Mouse (Mus musculus) midbrain, embryonic 12.5 days (tissue): ENCODE measurements at regions not wholly inside any gene's neighbourhood (a gene's known extent, or its start where the extent isn't known, plus 50 kb on each side); places are given as distances from the start of the nearest gene placed in this dataset.

Experiments used
- ATAC-seq: fragments of 200-750 bp; cut with Nextera tagmentation; 2 replicates; pipeline ENCODE4 v1.8.0; 2017; ENCODE audit warnings: low read depth, moderate TSS enrichment, moderate library complexity; ENCODE audit not compliant: low FRiP score
- H3K27ac ChIP-seq: fragments of 300-500 bp; sonication (generic); replicated peaks from 2 replicates; pipeline ENCODE4 v1.5.1; 2016; ENCODE audit warnings: mild to moderate bottlenecking
- H3K27me3 ChIP-seq: fragments of 300-500 bp; sonication (generic); 2 replicates; pipeline ENCODE4 v1.6.1; 2016; ENCODE audit warnings: mild to moderate bottlenecking
- H3K36me3 ChIP-seq: fragments of 300-500 bp; sonication (generic); 2 replicates; pipeline ENCODE4 v1.6.1; 2016
- H3K4me1 ChIP-seq: fragments of 300-500 bp; sonication (generic); 2 replicates; pipeline ENCODE4 v1.6.1; 2016
- H3K4me2 ChIP-seq: fragments of 300-500 bp; sonication (generic); replicated peaks from 2 replicates; pipeline ENCODE4 v1.6.1; 2016; ENCODE audit warnings: mild to moderate bottlenecking, moderate library complexity
- H3K4me3 ChIP-seq: fragments of 300-500 bp; sonication (generic); 2 replicates; pipeline ENCODE4 v1.5.1; 2016; ENCODE audit warnings: mild to moderate bottlenecking
- H3K9ac ChIP-seq: fragments of 300-500 bp; sonication (generic); replicated peaks from 2 replicates; pipeline ENCODE4 v1.6.1; 2016; ENCODE audit warnings: mild to moderate bottlenecking, moderate library complexity
- H3K9me3 ChIP-seq: fragments of 300-500 bp; sonication (generic); 2 replicates; pipeline ENCODE4 v1.6.1; 2016; ENCODE audit warnings: mild to moderate bottlenecking
- WGBS: fragments of 180-500 bp; shearing (Covaris S2); methylation state at CpG from one replicate; pipeline ENCODE4 v1.1.7; 2016; 5-methylcytosine and 5-hydroxymethylcytosine counted together

- ATAC-seq, result no peak
- Histone ChIP-seq H3K4me2 (no peak overlapping the region), H3K9me3 (no peaks in the 10 kb centered on the region), H3K9ac (no peak overlapping the region), H3K4me3 (no peak overlapping the region), H3K27ac (no peak overlapping the region), H3K4me1 (no peaks in the 10 kb centered on the region), H3K36me3 (no peaks in the 10 kb centered on the region), H3K27me3 (no peaks in the 10 kb centered on the region)
- WGBS, result 89% methylated on average over 2 of the region's 2 CpGs
Measured at GRCm38 (mm10) chr17:67409911-67410310, 55.7 kb upstream of the Ptprm start.

- no peaks in the 10 kb centered on the region for H3K27me3 ChIP-seq
- H3K4me2 ChIP-seq, result no peak overlapping the region
- no peak for ATAC-seq
- H3K9me3 ChIP-seq, result no peaks in the 10 kb centered on the region
- no peak overlapping the region for H3K9ac ChIP-seq
- H3K36me3 ChIP-seq, result no peaks in the 10 kb centered on the region
- 80% methylated on average over 2 of the region's 2 CpGs for WGBS
- no peaks in the 10 kb centered on the region for H3K4me1 ChIP-seq
- no peak overlapping the region for H3K27ac ChIP-seq
- no peak overlapping the region for H3K4me3 ChIP-seq
Measured at GRCm38 (mm10) chr17:67405934-67406333, 51.7 kb upstream of the Ptprm start.
